Mouse (Mus musculus): ENCODE measurements at regions not wholly inside any gene's neighbourhood (a gene's known extent, or its start where the extent isn't known, plus 50 kb on each side); places are given as distances from the start of the nearest gene placed in this dataset.

- no peak for TF ChIP-seq POLR2A (IDR thresholded peaks at IDR 0.05; ENCODE audit: borderline replicate concordance, extremely low read depth, insufficient read depth, insufficient read length, poor library complexity, severe bottlenecking)
- no peak for TF ChIP-seq CTCF (IDR thresholded peaks at IDR 0.05; ENCODE audit: borderline replicate concordance, extremely low read depth, insufficient read depth, insufficient read length)
Measured at GRCm38 (mm10) chr12:79864346-79865178, 248.3 kb downstream of the Zfp36l1 start.
